Mouse (Mus musculus) thymus, adult 2 months (tissue): Measurements from ENCODE around the gene Gfy.

Experiments
- CTCF ChIP-seq: fragments of 200-500 bp; IDR thresholded peaks from 2 replicates; pipeline ENCODE4 v1.5.1; 2012; ENCODE audit warnings: mild to moderate bottlenecking, control low read depth, low read length, moderate library complexity, borderline replicate concordance; ENCODE audit not compliant: control insufficient read depth, poor library complexity, insufficient read depth; ENCODE audit errors: extremely low read depth
- POLR2A ChIP-seq: fragments of 200-500 bp; IDR thresholded peaks from 2 replicates; pipeline ENCODE4 v1.6.1; 2012; ENCODE audit warnings: mild to moderate bottlenecking, low read length, control low read depth, moderate library complexity; ENCODE audit not compliant: control insufficient read depth, poor library complexity, insufficient read depth; ENCODE audit errors: extremely low read depth

DNA sequence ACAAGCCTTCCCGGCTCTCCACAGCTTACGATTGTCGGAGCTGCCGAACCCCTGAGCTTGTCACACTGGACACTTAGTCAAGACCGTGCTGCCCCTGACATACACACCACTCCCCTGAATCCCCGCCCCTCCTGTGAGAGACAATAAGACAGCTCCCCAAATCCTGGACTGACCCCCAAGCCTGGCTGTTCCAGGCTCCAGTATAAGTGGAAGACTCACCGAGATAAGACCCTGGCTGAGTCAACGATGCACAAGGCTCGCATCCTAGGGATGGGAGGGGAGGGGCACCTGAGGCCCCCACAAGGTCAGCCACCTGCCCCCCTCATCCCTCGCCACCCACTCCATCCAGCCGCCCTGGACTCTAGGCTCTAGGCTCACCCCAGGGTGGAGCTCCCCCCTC is 47.5 kb downstream of the Gfy start:
- TF ChIP-seq POLR2A (no peak), CTCF (no peak)
